Mouse (Mus musculus): ENCODE measurements around the gene Ppp1r13b. TPM values are rescaled to one million over a fixed set of nuclear protein-coding genes. Genes with fewer than 3 reads are reported as not detected.

Ppp1r13b gene
- polyA plus RNA-seq, 1 experiment from 2014 or later = 17.9 TPM

GRCm38 (mm10) chr12:111800459-111801183 is 107.3 kb downstream of the Ppp1r13b start:
- H3K36me3 ChIP-seq (ENCODE audit: control insufficient read depth, insufficient read depth, low read length) = peaks cover 10% of the 10 kb centered on the region
- WGBS = 83% methylated on average over 10 of the region's 10 CpGs
- no peaks in the 10 kb centered on the region for H3K9me3 ChIP-seq (ENCODE audit: control insufficient read depth, low read length)
- no peak overlapping the region for H3K9ac ChIP-seq (ENCODE audit: low read depth, low read length)
- no peak overlapping the region for H3K4me3 ChIP-seq (ENCODE audit: low read length)
- no peak overlapping the region for H3K27ac ChIP-seq (ENCODE audit: low read depth, low read length)
- H3K4me2 ChIP-seq (ENCODE audit: low read length) = no peak overlapping the region
- no peaks in the 10 kb centered on the region for H3K27me3 ChIP-seq (replicated peaks; ENCODE audit: control insufficient read depth, insufficient read depth, low read length)
- no peaks in the 10 kb centered on the region for H3K4me1 ChIP-seq (ENCODE audit: control insufficient read depth, insufficient read depth, low read depth, low read length)
- ATAC-seq = no peak

- H3K36me3 ChIP-seq (ENCODE audit: control insufficient read depth, insufficient read depth, low read length) = peaks cover 23% of the 10 kb centered on the region
- H3K9ac ChIP-seq (ENCODE audit: low read depth, low read length) = no peak overlapping the region
- no peak overlapping the region for H3K4me3 ChIP-seq (ENCODE audit: low read length)
- no peak overlapping the region for H3K27ac ChIP-seq (ENCODE audit: low read depth, low read length)
- H3K4me2 ChIP-seq (ENCODE audit: low read length) = no peak overlapping the region
- no peaks in the 10 kb centered on the region for H3K27me3 ChIP-seq (replicated peaks; ENCODE audit: control insufficient read depth, insufficient read depth, low read length)
- no peaks in the 10 kb centered on the region for H3K9me3 ChIP-seq (ENCODE audit: control insufficient read depth, low read length)
- no peaks in the 10 kb centered on the region for H3K4me1 ChIP-seq (ENCODE audit: control insufficient read depth, insufficient read depth, low read depth, low read length)
- no peak; the same call in 1 of the 2 replicates for ATAC-seq
- 92% methylated on average over 13 of the region's 13 CpGs for WGBS
Measured at GRCm38 (mm10) chr12:111798493-111798892, 109.4 kb downstream of the Ppp1r13b start.

GRCm38 (mm10) chr12:111797251-111797650 is 110.7 kb downstream of the Ppp1r13b start:
- WGBS = 77% methylated on average over 8 of the region's 8 CpGs

DNA sequence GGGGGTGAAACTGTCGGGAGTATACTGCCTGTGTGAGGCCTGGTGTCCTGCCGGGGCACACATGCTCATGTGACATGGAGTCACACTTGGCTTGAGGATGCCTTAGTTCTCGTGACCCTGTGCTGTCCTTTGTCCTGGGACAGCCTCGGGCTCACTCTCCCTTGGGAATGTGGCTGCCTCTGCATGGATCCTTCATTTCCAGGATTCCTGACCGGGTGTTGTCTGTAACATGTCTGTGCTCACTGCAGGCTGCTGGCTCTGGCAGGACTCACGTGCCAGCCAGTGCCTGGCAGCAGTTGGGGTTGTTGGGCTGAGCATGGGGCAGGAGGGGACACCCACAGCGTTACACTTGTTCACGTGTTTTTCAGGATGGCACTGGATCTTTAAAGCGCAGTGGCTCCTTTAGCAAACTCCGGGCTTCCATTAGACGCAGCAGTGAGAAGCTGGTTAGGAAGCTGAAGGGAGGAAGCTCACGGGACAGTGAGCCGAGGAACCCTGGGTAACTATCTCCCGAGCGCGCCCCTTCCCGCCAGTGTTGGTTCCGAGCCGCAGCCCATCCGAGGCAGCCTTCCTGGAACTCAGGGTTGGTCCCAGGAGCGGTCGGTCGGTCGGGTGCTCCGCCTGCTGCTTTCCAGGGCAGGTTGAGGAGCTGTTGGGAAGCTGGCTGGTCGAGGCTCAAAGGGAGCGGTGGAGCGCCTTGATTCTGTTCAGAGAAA is 112.6 kb downstream of the Ppp1r13b start:
- peaks cover 23% of the 10 kb centered on the region for H3K36me3 ChIP-seq (ENCODE audit: control insufficient read depth, insufficient read depth, low read length)
- no peak overlapping the region for H3K4me3 ChIP-seq (ENCODE audit: low read length)
- WGBS = 90% methylated on average over 28 of the region's 28 CpGs
- no peak overlapping the region for H3K9ac ChIP-seq (ENCODE audit: low read depth, low read length)
- H3K27me3 ChIP-seq (replicated peaks; ENCODE audit: control insufficient read depth, insufficient read depth, low read length) = no peaks in the 10 kb centered on the region
- H3K4me2 ChIP-seq (ENCODE audit: low read length) = no peak overlapping the region
- no peak for ATAC-seq
- H3K27ac ChIP-seq (ENCODE audit: low read depth, low read length) = no peak overlapping the region
- no peaks in the 10 kb centered on the region for H3K4me1 ChIP-seq (ENCODE audit: control insufficient read depth, insufficient read depth, low read depth, low read length)
- no peaks in the 10 kb centered on the region for H3K9me3 ChIP-seq (ENCODE audit: control insufficient read depth, low read length)

More at GRCm38 (mm10) chr12:111797251-111797650, 110.7 kb downstream of the Ppp1r13b start:
- Histone ChIP-seq H3K4me3 (ENCODE audit: low read length) (no peak overlapping the region), H3K9me3 (ENCODE audit: control insufficient read depth, low read length) (no peaks in the 10 kb centered on the region), H3K36me3 (ENCODE audit: control insufficient read depth, insufficient read depth, low read length) (peaks cover 19% of the 10 kb centered on the region), H3K9ac (ENCODE audit: low read depth, low read length) (no peak overlapping the region), H3K4me2 (ENCODE audit: low read length) (no peak overlapping the region), H3K4me1 (ENCODE audit: control insufficient read depth, insufficient read depth, low read depth, low read length) (no peaks in the 10 kb centered on the region), H3K27ac (ENCODE audit: low read depth, low read length) (no peak overlapping the region), H3K27me3 (replicated peaks; ENCODE audit: control insufficient read depth, insufficient read depth, low read length) (no peaks in the 10 kb centered on the region)
- no peak for ATAC-seq

DNA sequence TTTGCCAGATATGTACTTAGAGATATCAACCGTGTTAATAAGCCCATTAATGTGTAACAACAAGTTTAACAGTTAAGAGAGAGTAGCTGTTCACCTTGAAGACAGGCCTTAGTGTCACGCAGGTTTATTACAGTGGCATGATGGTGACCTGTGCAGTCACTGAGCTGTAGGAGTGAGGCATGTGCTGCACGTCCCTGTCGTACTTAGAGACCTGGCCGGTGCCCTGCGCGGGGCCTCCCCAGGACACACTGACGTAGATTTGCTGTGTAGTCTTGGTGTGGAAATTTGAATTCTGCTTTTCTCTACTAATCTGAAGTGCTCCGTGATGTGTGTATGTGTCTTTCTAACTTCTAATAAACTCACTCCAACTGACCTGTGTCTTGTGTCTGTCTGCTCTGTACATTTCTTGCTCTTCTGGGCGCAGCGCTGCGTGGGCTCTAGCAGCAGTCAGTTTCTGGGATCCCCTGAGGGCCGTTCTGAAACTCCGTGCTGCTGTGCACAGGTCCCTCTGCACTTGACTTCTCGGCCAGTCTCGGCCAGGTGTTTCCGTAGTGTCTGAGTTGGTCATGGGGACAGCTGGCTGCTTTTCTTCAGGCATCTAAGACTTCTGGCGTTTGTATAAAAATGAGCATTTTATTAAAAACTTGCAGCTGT is 113.3 kb downstream of the Ppp1r13b start:
- 94% methylated on average over 18 of the region's 18 CpGs for WGBS
- Histone ChIP-seq H3K4me1 (ENCODE audit: control insufficient read depth, insufficient read depth, low read depth, low read length) (no peaks in the 10 kb centered on the region), H3K4me2 (ENCODE audit: low read length) (no peak overlapping the region), H3K27ac (ENCODE audit: low read depth, low read length) (no peak overlapping the region), H3K36me3 (ENCODE audit: control insufficient read depth, insufficient read depth, low read length) (peaks cover 30% of the 10 kb centered on the region), H3K4me3 (ENCODE audit: low read length) (no peak overlapping the region), H3K27me3 (replicated peaks; ENCODE audit: control insufficient read depth, insufficient read depth, low read length) (no peaks in the 10 kb centered on the region), H3K9me3 (ENCODE audit: control insufficient read depth, low read length) (no peaks in the 10 kb centered on the region), H3K9ac (ENCODE audit: low read depth, low read length) (no peak overlapping the region)
- ATAC-seq = no peak

DNA sequence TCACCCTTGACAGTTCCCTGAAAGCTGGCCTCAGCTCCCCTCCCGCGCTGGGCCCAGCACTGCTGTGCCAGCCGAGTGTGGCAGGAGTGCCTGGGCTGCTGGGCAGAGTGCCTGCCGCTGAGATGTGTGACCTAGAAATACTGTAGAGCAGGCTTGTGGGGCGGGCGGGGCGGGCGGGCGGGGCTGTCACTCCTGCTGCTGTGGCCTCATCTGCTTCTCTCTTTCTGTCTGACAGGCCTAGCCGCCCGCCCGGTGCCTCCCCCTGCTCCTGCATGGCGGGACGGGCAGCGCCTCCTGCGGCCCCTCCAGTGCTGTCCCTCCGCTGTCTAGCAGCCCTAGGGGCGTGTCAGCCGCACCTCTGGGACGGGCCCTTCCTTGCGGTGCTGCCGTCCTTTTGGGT is 113.8 kb downstream of the Ppp1r13b start:
- Histone ChIP-seq H3K36me3 (ENCODE audit: control insufficient read depth, insufficient read depth, low read length) (peaks cover 35% of the 10 kb centered on the region), H3K9me3 (ENCODE audit: control insufficient read depth, low read length) (no peaks in the 10 kb centered on the region), H3K9ac (ENCODE audit: low read depth, low read length) (no peak overlapping the region), H3K27ac (ENCODE audit: low read depth, low read length) (no peak overlapping the region), H3K4me2 (ENCODE audit: low read length) (no peak overlapping the region), H3K4me3 (ENCODE audit: low read length) (no peak overlapping the region), H3K4me1 (ENCODE audit: control insufficient read depth, insufficient read depth, low read depth, low read length) (no peaks in the 10 kb centered on the region), H3K27me3 (replicated peaks; ENCODE audit: control insufficient read depth, insufficient read depth, low read length) (no peaks in the 10 kb centered on the region)
- ATAC-seq = no peak
- 83% methylated on average over 15 of the region's 22 CpGs for WGBS

GRCm38 (mm10) chr12:111791474-111792104 is 116.3 kb downstream of the Ppp1r13b start:
- Histone ChIP-seq H3K27me3 (replicated peaks; ENCODE audit: control insufficient read depth, insufficient read depth, low read length) (no peaks in the 10 kb centered on the region), H3K4me1 (ENCODE audit: control insufficient read depth, insufficient read depth, low read depth, low read length) (no peaks in the 10 kb centered on the region), H3K4me2 (ENCODE audit: low read length) (no peak overlapping the region), H3K36me3 (ENCODE audit: control insufficient read depth, insufficient read depth, low read length) (peaks cover 58% of the 10 kb centered on the region), H3K27ac (ENCODE audit: low read depth, low read length) (no peak overlapping the region), H3K9ac (ENCODE audit: low read depth, low read length) (no peak overlapping the region), H3K9me3 (ENCODE audit: control insufficient read depth, low read length) (no peaks in the 10 kb centered on the region), H3K4me3 (ENCODE audit: low read length) (no peak overlapping the region)
- no peak for ATAC-seq
- WGBS = 82% methylated on average over 13 of the region's 13 CpGs

DNA sequence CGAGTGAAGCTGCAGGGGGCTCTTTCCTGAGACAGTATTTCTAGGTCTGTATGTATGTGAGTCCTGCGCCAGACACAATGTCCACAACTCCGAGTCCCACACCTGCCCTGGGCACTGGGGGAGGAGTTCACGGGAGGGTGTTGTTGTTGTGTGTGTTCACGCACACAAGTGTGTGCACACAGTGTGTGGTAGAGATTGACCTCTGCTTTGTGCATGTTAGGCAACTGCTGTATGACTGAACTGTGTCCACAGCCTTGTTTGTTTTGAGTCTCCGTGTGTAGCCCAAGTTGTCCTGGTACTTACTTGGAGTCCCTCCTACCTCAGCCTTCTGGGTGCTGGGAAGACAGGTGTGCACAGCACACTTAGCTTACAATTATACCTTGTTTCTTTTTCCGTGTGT is 117.3 kb downstream of the Ppp1r13b start:
- peaks cover 58% of the 10 kb centered on the region for H3K36me3 ChIP-seq (ENCODE audit: control insufficient read depth, insufficient read depth, low read length)
- 94% methylated on average over 7 of the region's 7 CpGs for WGBS
- no peaks in the 10 kb centered on the region for H3K4me1 ChIP-seq (ENCODE audit: control insufficient read depth, insufficient read depth, low read depth, low read length)
- H3K27ac ChIP-seq (ENCODE audit: low read depth, low read length) = no peak overlapping the region
- H3K4me2 ChIP-seq (ENCODE audit: low read length) = no peak overlapping the region
- no peak overlapping the region for H3K9ac ChIP-seq (ENCODE audit: low read depth, low read length)
- no peaks in the 10 kb centered on the region for H3K27me3 ChIP-seq (replicated peaks; ENCODE audit: control insufficient read depth, insufficient read depth, low read length)
- ATAC-seq = no peak
- H3K9me3 ChIP-seq (ENCODE audit: control insufficient read depth, low read length) = no peaks in the 10 kb centered on the region
- H3K4me3 ChIP-seq (ENCODE audit: low read length) = no peak overlapping the region

- Histone ChIP-seq H3K4me3 (ENCODE audit: low read length) (no peak overlapping the region), H3K9ac (ENCODE audit: low read depth, low read length) (no peak overlapping the region), H3K4me2 (ENCODE audit: low read length) (no peak overlapping the region), H3K9me3 (ENCODE audit: control insufficient read depth, low read length) (no peaks in the 10 kb centered on the region), H3K27me3 (replicated peaks; ENCODE audit: control insufficient read depth, insufficient read depth, low read length) (no peaks in the 10 kb centered on the region), H3K36me3 (ENCODE audit: control insufficient read depth, insufficient read depth, low read length) (peaks cover 59% of the 10 kb centered on the region), H3K27ac (ENCODE audit: low read depth, low read length) (no peak overlapping the region), H3K4me1 (ENCODE audit: control insufficient read depth, insufficient read depth, low read depth, low read length) (no peaks in the 10 kb centered on the region)
- no peak for ATAC-seq
- WGBS = 97% methylated on average over 5 of the region's 5 CpGs
Measured at GRCm38 (mm10) chr12:111790090-111790489, 117.8 kb downstream of the Ppp1r13b start.

Measured in hindbrain, embryonic 16.5 days (tissue).